Mouse (Mus musculus): ENCODE data around the gene Armc7. TPM values are rescaled to one million over a fixed set of nuclear protein-coding genes. Genes with fewer than 3 reads are reported as not detected.
A peak's percentile ranks its signal among the peaks of the same experiment; 100 is the strongest.
"Not testable (repeated sequence)": the region's sequence is repeated elsewhere in the genome, so short reads cannot be mapped to it uniquely, and the experiment has no call there.

Armc7 gene
- polyA plus RNA-seq, 1 experiment from 2014 or later = 4.6 TPM

DNA sequence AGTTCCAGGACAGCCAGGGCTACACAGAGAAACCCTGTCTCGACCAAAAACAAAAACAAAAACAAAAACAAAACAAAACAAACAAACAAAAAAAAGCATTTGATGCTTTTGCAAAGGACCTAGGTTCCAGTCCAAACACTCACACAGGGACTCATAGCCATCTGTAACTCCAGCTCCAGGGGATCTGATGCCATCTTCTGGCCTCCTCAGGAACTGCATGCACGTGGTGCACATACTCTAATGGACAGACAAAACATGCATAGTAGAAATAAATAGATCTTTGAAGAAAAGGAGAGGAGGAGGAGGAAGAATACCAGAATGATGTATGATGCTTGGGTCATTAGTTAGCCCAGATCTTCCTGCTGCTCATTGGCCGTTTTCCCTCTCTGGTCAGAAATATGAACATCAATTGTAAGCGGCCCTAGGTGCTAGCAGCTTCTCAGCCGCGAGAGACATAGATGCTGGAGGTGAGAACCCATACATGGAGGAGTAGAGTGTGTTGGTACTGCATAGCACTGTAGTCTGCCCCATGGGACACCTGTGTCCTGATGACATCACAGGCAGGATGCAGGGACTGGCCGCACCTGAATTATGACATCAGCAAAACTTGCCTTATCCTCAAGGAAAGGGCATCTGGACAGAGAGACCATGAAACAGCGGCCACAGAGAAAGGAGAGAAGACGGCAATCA is 35.4 kb upstream of the Armc7 start, which contains the start of gene Trim80:
Trim80 (plus strand) TSS at position 640 of the 690 bp plus-strand sequence.
- Histone ChIP-seq H3K27me3 (peaks cover 3% of the 10 kb centered on the region; the same call in 1 of the 2 replicates), H3K4me3 (no peak within 1 kb of the TSS), H3K27ac (no peak within 1 kb of the TSS), H3K9ac (no peak within 1 kb of the TSS), H3K4me2 (no peak within 1 kb of the TSS), H3K36me3 (no peaks in the 10 kb centered on the region), H3K9me3 (replicated peaks) (no peaks in the 10 kb centered on the region), H3K4me1 (replicated peaks) (peaks cover 13% of the 10 kb centered on the region)
- WGBS = 91% methylated on average over 9 of the region's 9 CpGs
- ATAC-seq (replicated peaks; ENCODE audit: insufficient number of reproducible peaks, insufficient read depth, low FRiP score, low read depth) = no peak

- WGBS = 52% methylated on average over 15 of the region's 15 CpGs
- Histone ChIP-seq H3K9ac (no peak overlapping the region), H3K4me2 (no peak overlapping the region), H3K27me3 (peaks cover 3% of the 10 kb centered on the region; the same call in 1 of the 2 replicates), H3K9me3 (replicated peaks) (no peaks in the 10 kb centered on the region), H3K27ac (no peak overlapping the region), H3K4me3 (no peak overlapping the region), H3K4me1 (replicated peaks) (peaks cover 4% of the 10 kb centered on the region), H3K36me3 (no peaks in the 10 kb centered on the region)
- no peak for ATAC-seq (replicated peaks; ENCODE audit: insufficient number of reproducible peaks, insufficient read depth, low FRiP score, low read depth)
These were observed 34.0 kb upstream of the Armc7 start for GRCm38 (mm10) chr11:115441417-115441816.

DNA sequence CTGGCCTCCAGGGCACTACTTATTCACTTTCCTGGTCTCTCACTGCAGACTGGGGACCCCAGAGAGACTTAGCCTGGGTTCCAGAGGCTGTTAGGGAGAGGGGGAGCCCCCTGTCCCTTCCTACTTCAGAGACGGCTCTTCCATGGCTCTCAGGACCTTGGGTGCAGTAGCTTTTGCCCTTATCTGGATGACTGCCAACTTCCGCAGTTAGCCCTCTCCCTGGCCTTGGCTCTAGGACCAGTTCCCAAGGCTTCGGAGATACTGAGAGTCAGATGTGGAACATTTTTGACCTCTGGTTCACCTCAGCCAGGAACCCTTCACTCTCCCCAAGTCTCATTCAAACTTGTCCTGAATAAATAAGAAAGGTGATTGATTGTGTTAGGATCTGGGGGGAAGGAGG is 28.6 kb upstream of the Armc7 start:
- no peak overlapping the region for H3K4me3 ChIP-seq
- 13% methylated on average over 3 of the region's 3 CpGs for WGBS
- peak overlapping the region; percentile 26; the same call in 1 of the 2 replicates for H3K9ac ChIP-seq
- H3K4me2 ChIP-seq = no peak overlapping the region
- H3K27me3 ChIP-seq = peaks cover 3% of the 10 kb centered on the region; the same call in 1 of the 2 replicates
- peak overlapping the region; percentile 69 for H3K27ac ChIP-seq
- ATAC-seq (replicated peaks; ENCODE audit: insufficient number of reproducible peaks, insufficient read depth, low FRiP score, low read depth) = peak; percentile 41; the same call in 1 of the 2 replicates
- peaks cover 27% of the 10 kb centered on the region for H3K4me1 ChIP-seq (replicated peaks)
- no peaks in the 10 kb centered on the region for H3K36me3 ChIP-seq
- no peaks in the 10 kb centered on the region for H3K9me3 ChIP-seq (replicated peaks)

DNA sequence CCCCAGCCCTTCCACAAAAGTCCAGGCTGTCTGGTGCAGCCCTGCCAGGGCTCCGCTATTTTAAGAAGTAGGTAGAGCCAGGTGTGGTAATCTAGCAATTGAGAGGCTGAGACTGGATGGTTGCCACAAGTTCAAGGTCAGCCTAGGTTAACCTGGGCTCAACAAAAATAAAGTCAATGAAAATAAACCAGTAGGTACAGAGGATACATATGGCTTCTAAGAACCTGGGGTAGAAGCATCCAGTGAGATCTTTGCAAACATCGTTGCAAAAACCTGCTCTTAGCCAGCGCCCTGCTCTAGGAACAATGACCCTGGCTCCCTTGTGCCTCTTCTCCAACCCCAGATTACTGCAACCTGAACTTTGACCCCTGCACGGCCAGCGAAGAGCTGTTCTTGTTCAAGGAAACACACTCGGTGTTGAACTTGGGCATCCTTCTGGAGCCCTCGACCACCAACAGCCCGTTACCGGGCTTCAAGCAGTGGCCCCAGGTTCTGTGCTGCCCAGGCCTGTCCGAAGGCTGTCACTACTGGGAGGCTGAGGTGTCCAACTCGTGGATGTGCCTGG is 28.1 kb upstream of the Armc7 start:
- peak overlapping the region; percentile 69 for H3K27ac ChIP-seq

GRCm38 (mm10) chr11:115448075-115448474 is 27.4 kb upstream of the Armc7 start:
- peaks cover 3% of the 10 kb centered on the region; the same call in 1 of the 2 replicates for H3K27me3 ChIP-seq
- H3K4me2 ChIP-seq = no peak overlapping the region
- H3K4me1 ChIP-seq (replicated peaks) = peaks cover 27% of the 10 kb centered on the region
- 89% methylated on average over 16 of the region's 16 CpGs for WGBS
- ATAC-seq (replicated peaks; ENCODE audit: insufficient number of reproducible peaks, insufficient read depth, low FRiP score, low read depth) = no peak
- H3K9ac ChIP-seq = no peak overlapping the region
- no peaks in the 10 kb centered on the region for H3K36me3 ChIP-seq
- no peak overlapping the region for H3K27ac ChIP-seq
- no peaks in the 10 kb centered on the region for H3K9me3 ChIP-seq (replicated peaks)
- no peak overlapping the region for H3K4me3 ChIP-seq

More for the DNA sequence above, 28.1 kb upstream of the Armc7 start:
- H3K27me3 ChIP-seq = peaks cover 3% of the 10 kb centered on the region; the same call in 1 of the 2 replicates
- H3K4me1 ChIP-seq (replicated peaks) = peaks cover 27% of the 10 kb centered on the region
- no peak overlapping the region for H3K4me2 ChIP-seq
- no peak overlapping the region for H3K4me3 ChIP-seq
- no peaks in the 10 kb centered on the region for H3K36me3 ChIP-seq
- no peak overlapping the region for H3K9ac ChIP-seq
- peak; percentile 9; the same call in 1 of the 2 replicates for ATAC-seq (replicated peaks; ENCODE audit: insufficient number of reproducible peaks, insufficient read depth, low FRiP score, low read depth)
- no peaks in the 10 kb centered on the region for H3K9me3 ChIP-seq (replicated peaks)
- WGBS = 80% methylated on average over 11 of the region's 11 CpGs

GRCm38 (mm10) chr11:115448998-115449397 is 26.5 kb upstream of the Armc7 start:
- H3K9me3 ChIP-seq (replicated peaks) = no peaks in the 10 kb centered on the region
- no peak for ATAC-seq (replicated peaks; ENCODE audit: insufficient number of reproducible peaks, insufficient read depth, low FRiP score, low read depth)
- H3K9ac ChIP-seq = no peak overlapping the region
- WGBS = 60% methylated on average over 7 of the region's 7 CpGs
- H3K4me3 ChIP-seq = no peak overlapping the region
- no peak overlapping the region for H3K4me2 ChIP-seq
- H3K27me3 ChIP-seq = peaks cover 3% of the 10 kb centered on the region; the same call in 1 of the 2 replicates
- no peak overlapping the region for H3K27ac ChIP-seq
- H3K4me1 ChIP-seq (replicated peaks) = peaks cover 31% of the 10 kb centered on the region
- no peaks in the 10 kb centered on the region for H3K36me3 ChIP-seq

GRCm38 (mm10) chr11:115450176-115450575 is 25.3 kb upstream of the Armc7 start:
- Histone ChIP-seq H3K4me2 (no peak overlapping the region), H3K27ac (no peak overlapping the region), H3K36me3 (no peaks in the 10 kb centered on the region), H3K4me3 (no peak overlapping the region), H3K27me3 (no peaks in the 10 kb centered on the region), H3K9me3 (replicated peaks) (no peaks in the 10 kb centered on the region), H3K4me1 (replicated peaks) (peaks cover 31% of the 10 kb centered on the region), H3K9ac (no peak overlapping the region)
- 83% methylated on average over 7 of the region's 7 CpGs for WGBS
- ATAC-seq (replicated peaks; ENCODE audit: insufficient number of reproducible peaks, insufficient read depth, low FRiP score, low read depth) = no peak

GRCm38 (mm10) chr11:115451781-115452241 is 23.7 kb upstream of the Armc7 start:
- no peak for ATAC-seq (replicated peaks; ENCODE audit: insufficient number of reproducible peaks, insufficient read depth, low FRiP score, low read depth)
- Histone ChIP-seq H3K9me3 (replicated peaks) (no peaks in the 10 kb centered on the region), H3K9ac (no peak overlapping the region), H3K4me2 (no peak overlapping the region), H3K4me1 (replicated peaks) (peaks cover 24% of the 10 kb centered on the region), H3K27me3 (no peaks in the 10 kb centered on the region), H3K4me3 (no peak overlapping the region), H3K27ac (peak overlapping the region; percentile 31; the same call in 1 of the 2 replicates), H3K36me3 (no peaks in the 10 kb centered on the region)
- 83% methylated on average over 8 of the region's 8 CpGs for WGBS

DNA sequence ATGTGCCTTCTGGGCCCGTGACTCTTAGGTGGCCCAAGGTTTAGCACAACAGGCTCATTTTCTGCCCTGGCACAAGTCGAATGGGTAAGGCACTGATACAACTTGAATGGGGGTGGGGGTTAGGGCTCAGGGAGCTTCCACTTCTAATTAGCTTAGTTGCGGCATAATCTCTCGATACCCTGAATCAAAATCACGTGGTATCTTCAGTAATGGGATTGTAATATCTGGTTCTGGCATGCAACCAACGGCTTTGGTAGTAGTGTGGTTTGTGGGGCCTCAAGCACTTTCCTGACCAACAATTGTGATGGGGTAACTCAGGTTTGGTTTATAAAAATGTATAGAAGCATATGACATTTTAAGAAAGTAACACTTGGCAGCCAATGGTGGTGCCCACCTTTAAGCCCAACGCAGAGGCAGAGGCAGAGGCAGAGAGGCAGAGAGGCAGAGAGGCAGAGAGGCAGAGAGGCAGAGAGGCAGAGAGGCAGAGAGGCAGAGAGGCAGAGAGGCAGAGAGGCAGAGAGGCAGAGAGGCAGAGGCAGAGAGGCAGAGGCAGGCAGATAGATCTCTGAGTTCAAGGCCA is 23.1 kb upstream of the Armc7 start:
- Histone ChIP-seq H3K9ac (no peak overlapping the region), H3K4me1 (replicated peaks) (peaks cover 23% of the 10 kb centered on the region), H3K27me3 (no peaks in the 10 kb centered on the region), H3K27ac (peak overlapping the region; percentile 31; the same call in 1 of the 2 replicates), H3K4me3 (no peak overlapping the region), H3K4me2 (no peak overlapping the region), H3K9me3 (replicated peaks) (no peaks in the 10 kb centered on the region), H3K36me3 (no peaks in the 10 kb centered on the region)
- WGBS = 78% methylated on average over 7 of the region's 7 CpGs
- ATAC-seq (replicated peaks; ENCODE audit: insufficient number of reproducible peaks, insufficient read depth, low FRiP score, low read depth) = no peak

GRCm38 (mm10) chr11:115453306-115453705 is 22.2 kb upstream of the Armc7 start:
- no peaks in the 10 kb centered on the region for H3K9me3 ChIP-seq (replicated peaks)
- ATAC-seq (replicated peaks; ENCODE audit: insufficient number of reproducible peaks, insufficient read depth, low FRiP score, low read depth) = no peak
- H3K4me1 ChIP-seq (replicated peaks) = peaks cover 20% of the 10 kb centered on the region
- H3K27me3 ChIP-seq = no peaks in the 10 kb centered on the region
- no peak overlapping the region for H3K9ac ChIP-seq
- 53% methylated on average over 4 of the region's 4 CpGs for whole genome bisulfite sequencing
- no peaks in the 10 kb centered on the region for H3K36me3 ChIP-seq
- H3K4me2 ChIP-seq = no peak overlapping the region
- no peak overlapping the region for H3K27ac ChIP-seq
- H3K4me3 ChIP-seq = no peak overlapping the region

- H3K27ac ChIP-seq; H3K9ac ChIP-seq; H3K27me3 ChIP-seq; H3K9me3 ChIP-seq (replicated peaks); H3K36me3 ChIP-seq; H3K4me2 ChIP-seq; ATAC-seq (replicated peaks; ENCODE audit: insufficient number of reproducible peaks, insufficient read depth, low FRiP score, low read depth); H3K4me3 ChIP-seq: not testable (repeated sequence)
- H3K4me1 ChIP-seq (replicated peaks) = peaks cover 12% of the 10 kb centered on the region
- WGBS = 80% methylated on average over 6 of the region's 6 CpGs
These were observed 20.6 kb upstream of the Armc7 start for GRCm38 (mm10) chr11:115454822-115455221.

Data from heart, embryonic 15.5 days (tissue).